Mouse (Mus musculus): ENCODE measurements around the gene 4930512M02Rik. TPM values are rescaled to one million over a fixed set of nuclear protein-coding genes. Genes with fewer than 3 reads are reported as not detected.
A peak's percentile ranks its signal among the peaks of the same experiment; 100 is the strongest.

Gene 4930512M02Rik
- polyA plus RNA-seq, 1 experiment from 2014 or later: not detected

DNA sequence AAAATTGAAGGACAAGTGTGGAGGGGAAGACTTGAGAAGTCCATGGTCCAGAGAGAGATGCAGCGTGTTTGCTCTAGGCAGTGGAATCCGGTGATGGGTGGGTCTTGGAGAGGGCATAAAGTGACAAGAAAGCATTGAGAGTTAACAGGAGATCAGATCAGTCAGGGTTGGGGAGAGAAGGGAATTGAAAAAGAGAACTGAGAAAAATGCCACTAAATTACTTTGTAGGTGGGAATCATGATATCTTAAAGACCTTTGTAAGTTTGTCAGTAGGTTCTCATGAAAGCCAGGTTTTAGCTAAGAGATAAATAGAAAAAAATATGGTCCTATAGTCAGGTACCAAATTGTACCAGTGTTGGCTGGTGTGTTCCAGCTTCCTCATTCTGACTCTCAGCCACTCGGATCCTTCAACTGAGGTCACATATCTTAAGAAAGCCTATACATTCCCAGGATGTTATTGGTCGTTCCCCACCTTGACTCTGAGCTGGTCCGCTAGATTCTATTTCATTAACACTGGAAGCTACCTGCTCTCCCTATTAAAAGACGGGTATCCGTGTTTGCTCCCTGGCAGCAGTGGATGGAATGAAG is 68.4 kb downstream of the 4930512M02Rik start:
- Histone ChIP-seq H3K27ac (no peak overlapping the region), H3K4me1 (peaks cover 25% of the 10 kb centered on the region), H3K27me3 (replicated peaks) (no peaks in the 10 kb centered on the region), H3K4me2 (no peak overlapping the region), H3K9me3 (replicated peaks) (no peaks in the 10 kb centered on the region), H3K9ac (no peak overlapping the region), H3K4me3 (no peak overlapping the region), H3K36me3 (no peaks in the 10 kb centered on the region)
- WGBS (ENCODE audit: insufficient replicate concordance): 55% methylated on average over 7 of the region's 7 CpGs
- ATAC-seq: no peak

DNA sequence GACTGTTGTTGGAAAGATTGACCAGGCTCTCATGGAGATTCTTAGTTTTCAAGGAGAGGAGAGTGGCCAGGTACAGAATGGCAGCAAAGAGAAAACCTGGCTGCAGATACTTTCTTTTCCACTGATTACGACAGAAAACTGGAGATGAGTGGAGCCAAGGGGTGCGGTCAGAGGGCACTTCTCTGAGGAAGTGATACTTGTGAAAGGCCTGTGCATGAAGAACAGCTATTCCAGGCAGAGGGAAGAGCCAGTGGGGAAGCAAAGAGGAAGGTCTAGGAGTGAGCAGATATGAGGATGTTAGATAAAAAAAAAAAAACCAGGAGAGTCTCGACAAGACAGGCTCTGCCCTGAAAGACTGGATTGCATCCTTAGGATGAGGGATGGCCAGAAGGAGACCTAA is 69.0 kb downstream of the 4930512M02Rik start:
- no peak overlapping the region for H3K4me2 ChIP-seq
- no peaks in the 10 kb centered on the region for H3K36me3 ChIP-seq
- no peak overlapping the region for H3K4me3 ChIP-seq
- no peak overlapping the region for H3K27ac ChIP-seq
- H3K27me3 ChIP-seq (replicated peaks): no peaks in the 10 kb centered on the region
- H3K9me3 ChIP-seq (replicated peaks): no peaks in the 10 kb centered on the region
- 37% methylated on average over 3 of the region's 3 CpGs for WGBS (ENCODE audit: insufficient replicate concordance)
- no peak overlapping the region for H3K9ac ChIP-seq
- ATAC-seq: no peak
- H3K4me1 ChIP-seq: peaks cover 20% of the 10 kb centered on the region

DNA sequence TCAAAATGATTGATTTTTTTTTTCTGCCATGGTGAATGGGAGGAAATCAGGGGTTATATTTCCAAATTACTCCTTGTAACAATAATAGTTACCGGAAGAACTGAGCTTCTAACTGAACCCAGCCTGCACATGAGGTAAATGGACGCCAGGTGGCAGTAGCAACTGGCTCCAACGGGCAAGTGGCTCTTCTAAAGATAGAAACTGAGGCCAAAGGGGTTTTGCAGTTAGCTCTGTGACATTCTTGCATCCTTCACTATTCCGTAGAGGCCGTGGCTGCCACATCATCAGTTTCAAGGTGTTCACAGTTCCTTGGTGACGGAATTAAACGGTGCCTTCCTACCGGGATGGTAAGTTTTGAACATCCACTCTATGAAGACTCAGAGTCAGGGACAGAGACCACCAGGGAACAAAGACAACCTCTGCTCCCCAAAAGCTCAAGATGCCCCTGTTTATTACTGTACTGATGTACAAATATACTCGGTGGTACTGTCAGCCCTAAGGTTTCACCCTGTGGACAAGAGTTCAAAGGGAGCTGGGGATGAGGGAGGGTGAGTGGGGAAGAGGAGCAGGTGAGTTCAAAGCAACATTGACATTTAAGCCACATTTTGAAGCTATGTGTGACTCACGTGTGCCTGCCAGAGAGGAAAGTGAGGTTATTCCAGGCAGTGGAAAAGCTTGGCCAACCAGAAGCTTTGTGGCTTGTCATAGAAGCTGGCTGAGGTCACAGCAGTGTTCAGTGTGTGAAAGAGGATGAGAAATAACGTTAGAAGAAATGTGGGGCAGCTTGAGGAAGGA is 70.3 kb downstream of the 4930512M02Rik start:
- H3K4me1 ChIP-seq: peaks cover 18% of the 10 kb centered on the region
- no peaks in the 10 kb centered on the region for H3K27me3 ChIP-seq (replicated peaks)
- no peak overlapping the region for H3K27ac ChIP-seq
- no peaks in the 10 kb centered on the region for H3K9me3 ChIP-seq (replicated peaks)
- no peak overlapping the region for H3K4me3 ChIP-seq
- H3K36me3 ChIP-seq: no peaks in the 10 kb centered on the region
- H3K4me2 ChIP-seq: 0 out of 2 replicates have a peak overlapping the region, but pooled peaks have one; percentile 5
- no peak overlapping the region for H3K9ac ChIP-seq
- 24% methylated on average over 11 of the region's 11 CpGs for WGBS (ENCODE audit: insufficient replicate concordance)
- ATAC-seq: peak; percentile 20; the same call in 1 of the 2 replicates

DNA sequence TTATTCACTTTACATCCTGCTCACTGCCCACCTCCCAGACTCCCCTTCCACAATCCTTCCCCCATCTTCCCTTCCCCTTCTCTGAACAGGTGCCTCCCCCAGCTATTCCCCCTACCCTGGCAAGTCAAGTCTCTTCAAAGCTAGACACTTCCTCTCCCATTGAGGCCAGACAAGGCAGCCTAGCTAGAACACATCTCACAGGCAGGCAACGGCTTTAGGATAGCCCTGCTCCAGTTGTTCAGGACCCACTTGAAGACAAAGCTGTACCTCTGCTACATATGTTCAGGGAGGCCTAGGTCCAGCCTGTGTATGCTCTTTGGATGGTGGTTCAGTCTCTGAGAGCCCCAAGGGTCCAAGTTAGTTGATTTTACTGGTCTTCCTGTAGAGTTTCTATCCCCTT is 71.4 kb downstream of the 4930512M02Rik start:
- H3K4me1 ChIP-seq: peaks cover 18% of the 10 kb centered on the region
- H3K27ac ChIP-seq: no peak overlapping the region
- H3K36me3 ChIP-seq: no peaks in the 10 kb centered on the region
- no peak for ATAC-seq
- H3K9ac ChIP-seq: no peak overlapping the region
- H3K27me3 ChIP-seq (replicated peaks): no peaks in the 10 kb centered on the region
- H3K4me2 ChIP-seq: no peak overlapping the region
- 42% methylated on average over 1 of the region's 1 CpGs for WGBS (ENCODE audit: insufficient replicate concordance)
- H3K4me3 ChIP-seq: no peak overlapping the region
- no peaks in the 10 kb centered on the region for H3K9me3 ChIP-seq (replicated peaks)

DNA sequence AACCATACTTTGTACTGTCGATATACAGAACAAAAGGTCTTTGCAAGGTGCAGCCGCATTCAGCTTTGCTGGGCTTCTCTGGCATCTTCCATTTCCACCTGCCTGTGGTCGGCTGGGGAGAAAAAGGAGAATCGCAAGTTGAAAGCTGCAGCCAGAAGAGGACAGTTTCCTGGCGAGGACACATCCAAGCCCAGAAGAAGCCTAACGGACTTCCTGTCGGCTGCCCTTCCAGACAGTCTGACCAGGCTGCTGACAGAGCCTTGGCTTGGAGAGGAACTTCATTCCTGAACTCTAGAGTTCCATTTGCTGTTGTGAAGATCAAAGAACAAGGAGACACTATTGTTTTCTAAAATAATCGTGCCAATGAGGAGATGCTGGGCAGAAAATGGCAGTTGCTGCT is 72.1 kb downstream of the 4930512M02Rik start:
- no peaks in the 10 kb centered on the region for H3K9me3 ChIP-seq (replicated peaks)
- WGBS (ENCODE audit: insufficient replicate concordance): 53% methylated on average over 8 of the region's 8 CpGs

DNA sequence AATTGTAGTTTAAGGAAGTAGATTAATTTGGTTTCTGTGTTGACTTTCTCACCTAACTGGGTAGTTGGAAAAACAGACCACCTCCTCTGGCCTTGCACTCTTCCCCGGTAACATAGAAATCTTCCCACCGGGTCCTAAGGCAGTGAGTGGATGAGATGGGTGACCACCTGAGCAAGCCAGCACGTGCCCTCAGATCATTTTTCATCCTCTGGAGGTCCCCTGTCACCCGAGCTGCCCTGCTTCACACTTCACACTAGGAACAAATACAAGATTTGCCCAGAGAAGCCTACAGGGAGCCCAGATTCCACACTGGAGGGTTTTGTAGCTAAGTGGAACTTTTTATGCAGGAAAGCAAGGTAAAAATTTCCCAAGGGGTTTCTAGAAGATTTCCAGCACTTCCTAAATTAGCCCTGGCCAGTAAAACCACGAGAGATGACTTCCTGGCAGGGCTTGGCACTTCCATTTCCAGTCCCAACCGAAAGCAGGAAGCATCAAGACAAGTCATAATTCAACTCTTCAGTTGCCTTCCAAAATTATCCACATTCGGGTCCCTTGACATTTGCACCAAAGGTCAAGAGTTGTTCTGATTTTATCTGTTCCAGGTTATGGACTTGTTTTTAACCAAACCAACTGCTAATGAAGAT is 79.9 kb downstream of the 4930512M02Rik start:
- Histone ChIP-seq H3K4me1 (no peaks in the 10 kb centered on the region), H3K9me3 (replicated peaks) (no peaks in the 10 kb centered on the region), H3K4me3 (no peak overlapping the region), H3K27me3 (replicated peaks) (no peaks in the 10 kb centered on the region), H3K4me2 (no peak overlapping the region), H3K36me3 (no peaks in the 10 kb centered on the region), H3K9ac (no peak overlapping the region), H3K27ac (no peak overlapping the region)
- 40% methylated on average over 7 of the region's 7 CpGs for WGBS (ENCODE audit: insufficient replicate concordance)
- no peak for ATAC-seq

More for the DNA sequence above, 72.1 kb downstream of the 4930512M02Rik start:
- H3K9ac ChIP-seq: no peak overlapping the region
- no peak overlapping the region for H3K27ac ChIP-seq
- H3K4me2 ChIP-seq: no peak overlapping the region
- no peaks in the 10 kb centered on the region for H3K27me3 ChIP-seq (replicated peaks)
- no peak for ATAC-seq
- peaks cover 18% of the 10 kb centered on the region for H3K4me1 ChIP-seq
- no peaks in the 10 kb centered on the region for H3K36me3 ChIP-seq
- no peak overlapping the region for H3K4me3 ChIP-seq

DNA sequence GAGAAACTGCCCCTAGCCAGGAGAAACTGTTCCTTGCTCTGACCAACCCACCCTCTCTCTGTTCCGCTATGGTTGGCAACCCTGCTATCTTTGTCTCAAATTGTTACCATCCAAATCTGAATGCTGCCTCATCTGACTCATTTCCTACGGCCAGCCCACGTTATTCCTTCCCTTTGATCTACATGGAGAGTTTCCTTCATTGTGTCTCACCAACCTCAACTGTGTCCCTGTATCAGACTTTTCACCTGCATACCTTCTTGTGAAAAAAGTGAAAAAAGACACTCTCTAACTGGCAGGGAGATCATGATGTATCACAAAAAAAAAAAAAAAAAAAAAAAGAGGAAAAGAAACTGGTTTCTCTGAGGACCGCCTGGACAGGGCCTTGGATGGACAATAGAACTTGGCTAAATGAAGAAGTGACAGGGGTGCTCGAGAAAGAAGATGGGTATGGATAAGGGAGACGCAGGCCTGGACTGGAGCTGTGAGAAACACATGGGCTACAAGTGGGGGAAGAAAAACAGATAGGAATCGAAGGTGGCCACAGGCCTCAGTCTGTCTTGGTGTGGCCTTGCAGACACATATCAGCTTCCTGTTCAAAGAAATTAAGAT is 80.6 kb downstream of the 4930512M02Rik start:
- no peaks in the 10 kb centered on the region for H3K9me3 ChIP-seq (replicated peaks)
- no peaks in the 10 kb centered on the region for H3K4me1 ChIP-seq
- 46% methylated on average over 7 of the region's 7 CpGs for WGBS (ENCODE audit: insufficient replicate concordance)
- no peak overlapping the region for H3K4me3 ChIP-seq
- H3K9ac ChIP-seq: no peak overlapping the region
- no peak for ATAC-seq
- no peak overlapping the region for H3K27ac ChIP-seq
- no peaks in the 10 kb centered on the region for H3K36me3 ChIP-seq
- H3K27me3 ChIP-seq (replicated peaks): no peaks in the 10 kb centered on the region
- H3K4me2 ChIP-seq: no peak overlapping the region

DNA sequence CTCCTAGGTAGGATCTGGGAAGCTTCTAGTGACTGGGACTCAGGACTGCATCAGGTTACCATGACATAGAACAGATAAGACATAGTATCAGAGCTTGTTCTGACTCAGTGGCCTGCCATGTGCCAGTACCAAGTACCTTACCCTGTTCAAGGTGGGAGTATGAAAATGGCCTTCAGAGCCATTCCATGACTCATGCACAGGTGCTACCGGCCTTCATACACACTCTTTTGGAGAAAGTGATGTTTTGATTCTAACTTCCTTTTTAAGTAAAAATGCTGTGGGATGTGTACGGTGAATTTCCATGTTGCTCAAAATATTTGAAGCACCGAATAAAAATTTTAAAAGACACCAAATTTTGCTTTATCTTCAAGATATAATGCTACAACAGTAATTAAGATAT is 81.7 kb downstream of the 4930512M02Rik start:
- ATAC-seq: no peak
- 76% methylated on average over 3 of the region's 3 CpGs for WGBS (ENCODE audit: insufficient replicate concordance)
- H3K9ac ChIP-seq: no peak overlapping the region
- no peak overlapping the region for H3K27ac ChIP-seq
- H3K4me3 ChIP-seq: no peak overlapping the region
- no peaks in the 10 kb centered on the region for H3K27me3 ChIP-seq (replicated peaks)
- H3K9me3 ChIP-seq (replicated peaks): no peaks in the 10 kb centered on the region
- no peaks in the 10 kb centered on the region for H3K36me3 ChIP-seq
- no peak overlapping the region for H3K4me2 ChIP-seq
- H3K4me1 ChIP-seq: no peaks in the 10 kb centered on the region

Other genes with a start within 250 kb of the 4930512M02Rik start
- 0.25 and 0.69 TPM in 2 replicates for gene Spata48, start 165.7 kb downstream of the 4930512M02Rik start, polyA plus RNA-seq (2016; fragmentation: Nextera tagmentation; extraction: Ambion mirVana)
- 0.50 and 0.66 TPM in 2 replicates for gene Zpbp, start 165.4 kb downstream of the 4930512M02Rik start, polyA plus RNA-seq (2016; fragmentation: Nextera tagmentation; extraction: Ambion mirVana)
- gene Ikzf1, start 57.2 kb upstream of the 4930512M02Rik start, polyA plus RNA-seq (2016; fragmentation: Nextera tagmentation; extraction: Ambion mirVana): 59.1 and 61.0 TPM in 2 replicates
- 126 and 130 TPM in 2 replicates for gene Fignl1, start 181.1 kb upstream of the 4930512M02Rik start, polyA plus RNA-seq (2016; fragmentation: Nextera tagmentation; extraction: Ambion mirVana)